Mouse (Mus musculus) limb, embryonic 10.5 days (tissue): ENCODE measurements around the gene Rsu1. TPM values are rescaled to one million over a fixed set of nuclear protein-coding genes. Genes with fewer than 3 reads are reported as not detected.

Source experiments
- DNase-seq: peaks from one replicate; pipeline ENCODE4 v3.0.0-alpha.2; 2017; ENCODE audit warnings: low spot score
- H3K27ac ChIP-seq: fragments of 300-500 bp; sonication (generic); 2 replicates; pipeline ENCODE4 v1.5.1; 2016; ENCODE audit warnings: mild to moderate bottlenecking
- H3K27me3 ChIP-seq: fragments of 300-500 bp; sonication (generic); 2 replicates; pipeline ENCODE4 v1.6.1; 2016; ENCODE audit warnings: low read depth, mild to moderate bottlenecking; ENCODE audit not compliant: poor library complexity, severe bottlenecking
- H3K36me3 ChIP-seq: fragments of 300-500 bp; sonication (generic); 2 replicates; pipeline ENCODE4 v1.6.1; 2016; ENCODE audit warnings: mild to moderate bottlenecking, moderate library complexity
- H3K4me1 ChIP-seq: fragments of 300-500 bp; sonication (generic); 2 replicates; pipeline ENCODE4 v1.6.1; 2016
- H3K4me3 ChIP-seq: fragments of 300-500 bp; sonication (generic); 2 replicates; pipeline ENCODE4 v1.5.1; 2016; ENCODE audit warnings: mild to moderate bottlenecking, moderate library complexity
- H3K9me3 ChIP-seq: fragments of 300-500 bp; sonication (generic); replicated peaks from 2 replicates; pipeline ENCODE4 v1.6.1; 2016; ENCODE audit warnings: mild to moderate bottlenecking
- WGBS: fragments of 180-500 bp; shearing (Covaris S2); methylation state at CpG from one replicate; pipeline ENCODE4 v1.1.7; 2016; 5-methylcytosine and 5-hydroxymethylcytosine counted together
- polyA plus RNA-seq: library from polyadenylated mRNA; unstranded; fragments of >200 nt; fragmentation: Nextera tagmentation; extraction: Ambion mirVana; gene quantifications from 2 replicates; pipeline ENCODE4 v1.2.1, GENCODE M21; 2016

The Rsu1 gene
- polyA plus RNA-seq, 1 experiment from 2014 or later, result 79.1 TPM

DNA sequence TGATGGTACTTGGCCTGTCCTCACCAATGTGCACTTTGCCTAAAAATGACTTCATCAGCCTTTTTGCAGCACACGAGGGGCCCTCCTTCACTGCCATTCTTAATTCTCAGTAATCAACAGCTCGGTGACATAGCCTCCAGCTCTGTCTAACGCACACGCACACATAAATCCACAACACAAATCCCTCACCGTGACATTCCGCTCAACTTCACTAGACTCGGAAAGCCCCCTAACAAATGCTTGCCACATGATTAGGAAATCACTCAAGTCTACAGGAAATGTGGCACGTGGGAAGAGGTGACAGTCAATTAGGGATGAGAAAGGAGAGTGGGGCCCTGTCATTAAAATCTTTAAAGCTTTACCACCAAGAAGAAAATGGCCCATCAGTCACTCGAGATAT, 30.5 kb downstream of the Rsu1 start:
- Histone ChIP-seq H3K27me3 (no peaks in the 10 kb centered on the region), H3K9me3 (no peaks in the 10 kb centered on the region), H3K4me3 (no peak overlapping the region), H3K4me1 (peaks cover 5% of the 10 kb centered on the region; the same call in 1 of the 2 replicates), H3K36me3 (peaks cover 4% of the 10 kb centered on the region; the same call in 1 of the 2 replicates), H3K27ac (no peak overlapping the region)
- WGBS, result 46% methylated on average over 9 of the region's 9 CpGs
- DNase-seq, result no peak

DNA sequence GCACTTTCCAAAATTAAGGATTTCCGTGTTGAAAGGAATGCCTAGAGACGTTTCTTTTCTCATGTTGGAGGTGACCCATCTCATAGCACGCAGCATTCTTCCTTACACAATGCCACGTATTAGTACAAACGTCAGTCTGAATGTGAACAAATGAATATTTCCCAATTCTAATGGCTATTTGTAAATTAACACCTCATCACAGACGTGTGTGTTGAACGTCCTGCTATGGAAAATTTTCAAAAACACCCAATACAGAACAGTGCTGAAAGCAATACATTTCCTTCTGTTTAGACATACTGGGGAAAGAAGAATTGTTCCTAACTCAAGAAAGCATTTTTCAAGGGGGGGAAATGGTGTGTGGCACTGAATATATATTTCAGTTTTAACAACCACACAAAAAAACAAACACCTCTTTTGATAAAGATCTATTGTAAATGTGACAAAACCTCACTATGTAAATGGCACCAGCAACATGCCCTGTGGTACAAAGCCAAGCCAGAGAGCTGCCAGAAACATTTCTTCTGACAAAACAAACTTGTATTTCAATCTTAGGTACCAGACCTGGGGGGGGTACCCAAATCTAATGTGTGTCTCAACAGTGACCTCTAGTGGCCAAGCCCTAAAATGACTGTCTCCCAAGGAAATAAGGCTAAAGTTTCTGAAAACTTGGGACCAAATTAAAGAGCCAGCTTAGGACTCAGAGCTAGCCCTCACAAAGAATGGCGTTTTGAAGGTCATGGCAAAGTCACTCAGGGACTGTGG, 33.9 kb downstream of the Rsu1 start:
- Histone ChIP-seq H3K9me3 (no peaks in the 10 kb centered on the region), H3K27ac (no peak overlapping the region), H3K4me3 (no peak overlapping the region), H3K36me3 (no peaks in the 10 kb centered on the region), H3K27me3 (no peaks in the 10 kb centered on the region), H3K4me1 (peaks cover 36% of the 10 kb centered on the region)
- DNase-seq, result peak; percentile 50
- WGBS, result 66% methylated on average over 8 of the region's 8 CpGs

DNA sequence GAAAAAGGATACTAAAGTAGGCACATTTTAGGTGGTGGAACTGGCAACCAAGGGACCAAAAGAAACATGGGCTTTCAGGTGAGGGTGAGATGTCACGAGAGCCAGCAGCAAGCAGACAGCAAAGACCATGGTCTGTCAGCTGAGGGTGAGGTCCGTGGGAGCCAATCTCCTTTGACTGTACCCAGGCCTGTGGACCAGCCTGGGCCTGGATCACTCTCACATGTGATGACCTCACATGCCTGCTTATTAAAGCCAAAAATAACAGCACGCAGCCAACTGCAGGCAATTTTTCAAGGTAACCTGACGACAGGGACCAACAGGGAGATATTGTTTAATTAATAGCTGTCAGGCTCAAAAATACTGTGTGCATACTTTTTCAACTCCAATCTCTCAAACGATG, 35.5 kb downstream of the Rsu1 start:
- no peak for DNase-seq
- 60% methylated on average over 5 of the region's 5 CpGs for WGBS
- H3K4me1 ChIP-seq, result peaks cover 40% of the 10 kb centered on the region
- H3K27ac ChIP-seq, result no peak overlapping the region
- no peaks in the 10 kb centered on the region for H3K9me3 ChIP-seq
- H3K4me3 ChIP-seq, result no peak overlapping the region
- no peaks in the 10 kb centered on the region for H3K36me3 ChIP-seq
- H3K27me3 ChIP-seq, result no peaks in the 10 kb centered on the region

DNA sequence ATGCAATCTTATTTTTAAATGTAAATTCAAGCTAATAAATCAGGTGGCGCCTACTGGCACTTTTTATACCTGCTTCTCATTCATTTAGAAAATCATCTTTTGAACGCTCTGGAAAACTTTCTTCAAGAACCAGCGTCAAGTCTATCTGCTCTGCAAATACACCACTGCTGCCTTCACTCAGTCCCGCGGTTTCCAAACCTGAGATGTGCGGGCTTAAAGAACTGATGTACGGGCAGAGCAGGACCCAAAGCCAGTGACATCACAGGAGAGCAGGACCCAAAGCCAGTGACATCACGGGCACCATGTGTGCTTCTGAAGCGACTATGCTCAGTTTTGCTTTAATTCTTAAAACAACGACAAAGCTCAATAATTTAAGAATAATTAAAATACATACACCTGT, 36.4 kb downstream of the Rsu1 start:
- Histone ChIP-seq H3K4me3 (no peak overlapping the region), H3K36me3 (no peaks in the 10 kb centered on the region), H3K4me1 (peaks cover 38% of the 10 kb centered on the region), H3K27me3 (no peaks in the 10 kb centered on the region), H3K9me3 (no peaks in the 10 kb centered on the region), H3K27ac (no peak overlapping the region)
- 90% methylated on average over 10 of the region's 10 CpGs for WGBS
- DNase-seq, result no peak

DNA sequence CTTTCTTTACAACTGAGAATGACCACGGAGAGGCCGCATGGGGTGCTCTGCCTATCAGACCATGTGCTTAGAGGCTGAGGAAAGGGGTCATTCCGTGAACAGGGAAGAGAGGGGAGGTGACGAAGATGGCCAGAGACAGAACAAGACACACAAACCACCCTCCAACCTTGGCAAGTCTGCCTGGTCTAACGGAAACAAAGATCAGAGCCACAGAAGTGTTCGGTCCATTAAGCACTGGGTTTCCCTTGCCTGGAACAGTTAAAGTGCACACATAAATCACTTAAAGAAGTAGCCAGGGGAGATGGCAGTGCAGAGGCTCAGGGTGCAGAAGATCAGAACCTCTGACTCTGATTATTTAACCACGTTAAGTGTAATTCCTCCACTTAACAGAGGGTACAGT, 37.3 kb downstream of the Rsu1 start:
- Histone ChIP-seq H3K27me3 (no peaks in the 10 kb centered on the region), H3K27ac (peak overlapping the region; percentile 59), H3K36me3 (no peaks in the 10 kb centered on the region), H3K9me3 (no peaks in the 10 kb centered on the region), H3K4me3 (no peak overlapping the region), H3K4me1 (peaks cover 38% of the 10 kb centered on the region)
- peak; percentile 33 for DNase-seq
- 23% methylated on average over 7 of the region's 7 CpGs for WGBS

DNA sequence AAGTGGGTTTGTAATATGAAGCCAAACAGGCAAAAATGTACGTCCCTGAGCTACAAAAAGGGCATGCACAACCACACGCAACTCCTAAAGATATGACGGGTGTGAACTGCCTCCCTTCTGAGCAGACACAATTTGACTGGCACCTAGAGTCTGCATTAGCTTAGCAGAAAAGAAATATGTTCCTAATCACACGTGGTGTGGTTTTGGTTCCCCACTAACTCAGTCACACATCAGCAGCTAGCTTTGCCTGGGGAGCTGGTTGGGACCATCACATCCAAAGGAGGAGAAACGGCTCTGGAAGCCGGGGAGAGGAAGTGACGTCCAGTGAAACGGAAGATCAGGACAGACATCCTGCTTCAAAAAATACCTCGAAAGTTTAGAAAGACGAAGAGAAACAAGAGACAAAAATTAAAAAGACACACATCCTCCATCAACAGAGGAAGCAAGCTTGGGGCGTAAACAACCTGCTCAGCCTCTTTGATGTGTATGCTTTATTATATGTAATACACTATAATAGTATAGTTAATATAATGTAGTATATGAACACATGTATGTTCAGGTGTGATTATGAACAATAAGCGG, 37.9 kb downstream of the Rsu1 start:
- Histone ChIP-seq H3K4me3 (no peak overlapping the region), H3K4me1 (peaks cover 38% of the 10 kb centered on the region), H3K36me3 (no peaks in the 10 kb centered on the region), H3K27ac (peak overlapping the region; percentile 58; the same call in 1 of the 2 replicates), H3K27me3 (no peaks in the 10 kb centered on the region), H3K9me3 (no peaks in the 10 kb centered on the region)
- WGBS, result 63% methylated on average over 12 of the region's 12 CpGs
- peak; percentile 40 for DNase-seq

DNA sequence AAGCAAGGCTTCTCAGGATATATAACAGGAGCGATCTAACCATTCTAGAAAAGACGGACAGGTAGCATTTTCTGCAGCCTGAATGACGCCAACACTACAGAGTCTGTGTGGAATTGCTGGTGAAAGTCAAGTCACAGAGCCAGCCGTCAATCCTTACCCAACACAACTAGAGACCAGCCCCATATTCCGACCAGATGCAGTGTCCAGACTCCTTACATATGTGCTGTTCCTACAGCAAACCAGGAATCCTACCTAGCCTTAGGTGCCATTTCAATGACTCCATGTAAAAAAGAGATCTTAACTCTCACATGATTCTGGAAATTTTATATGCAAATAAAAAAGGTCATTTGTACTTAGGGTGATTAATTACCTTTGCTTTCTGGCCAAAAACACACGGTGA, 38.9 kb downstream of the Rsu1 start:
- Histone ChIP-seq H3K4me1 (peaks cover 38% of the 10 kb centered on the region), H3K9me3 (no peaks in the 10 kb centered on the region), H3K27me3 (no peaks in the 10 kb centered on the region), H3K36me3 (no peaks in the 10 kb centered on the region), H3K4me3 (no peak overlapping the region), H3K27ac (no peak overlapping the region)
- WGBS, result 74% methylated on average over 6 of the region's 6 CpGs
- DNase-seq, result peak; percentile 29

DNA sequence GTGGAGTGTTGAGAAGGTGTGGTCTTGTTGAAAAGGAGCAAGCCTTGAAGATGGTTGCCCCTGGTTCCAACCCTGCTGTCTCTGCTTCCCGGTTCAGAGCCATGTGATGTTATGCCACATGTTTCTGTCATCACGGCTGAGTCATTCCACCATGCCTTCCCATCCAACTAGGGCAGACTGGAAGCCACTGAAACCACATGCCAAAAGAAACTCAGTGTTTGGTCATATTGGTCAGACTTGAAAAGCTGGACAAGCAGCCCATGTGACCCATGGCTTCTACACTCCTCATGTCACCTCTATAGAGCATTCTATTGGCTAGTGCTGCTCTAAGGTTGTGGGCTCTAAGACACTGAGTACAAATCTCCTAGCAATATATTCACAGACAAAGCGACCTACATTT, 41.5 kb downstream of the Rsu1 start:
- H3K27me3 ChIP-seq, result no peaks in the 10 kb centered on the region
- H3K9me3 ChIP-seq, result no peaks in the 10 kb centered on the region
- 94% methylated on average over 3 of the region's 3 CpGs for WGBS
- H3K27ac ChIP-seq, result no peak overlapping the region
- no peak overlapping the region for H3K4me3 ChIP-seq
- H3K36me3 ChIP-seq, result no peaks in the 10 kb centered on the region
- H3K4me1 ChIP-seq, result peaks cover 29% of the 10 kb centered on the region
- no peak for DNase-seq

DNA sequence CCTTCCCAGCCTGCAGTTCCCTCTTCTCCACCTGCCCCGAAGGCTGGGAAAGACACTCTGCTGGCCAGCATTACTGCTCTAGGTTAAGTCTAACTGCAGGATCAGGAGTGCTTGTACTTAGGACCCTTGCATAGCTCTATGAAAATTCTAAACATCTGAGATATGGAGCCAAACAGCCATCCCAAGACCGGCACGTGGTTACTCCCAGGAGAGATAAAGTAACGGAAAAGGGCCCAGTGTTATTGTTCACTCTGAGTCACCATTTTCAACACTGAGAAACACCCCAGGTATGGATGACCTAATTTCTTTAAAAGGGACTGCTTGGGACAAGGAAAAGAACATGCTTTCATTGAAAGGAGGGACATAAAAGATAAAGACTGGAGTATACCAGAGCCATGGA, 45.2 kb downstream of the Rsu1 start:
- 92% methylated on average over 4 of the region's 4 CpGs for WGBS
- Histone ChIP-seq H3K27ac (no peak overlapping the region), H3K9me3 (no peaks in the 10 kb centered on the region), H3K27me3 (no peaks in the 10 kb centered on the region), H3K4me1 (no peaks in the 10 kb centered on the region), H3K36me3 (no peaks in the 10 kb centered on the region), H3K4me3 (no peak overlapping the region)
- DNase-seq, result no peak

DNA sequence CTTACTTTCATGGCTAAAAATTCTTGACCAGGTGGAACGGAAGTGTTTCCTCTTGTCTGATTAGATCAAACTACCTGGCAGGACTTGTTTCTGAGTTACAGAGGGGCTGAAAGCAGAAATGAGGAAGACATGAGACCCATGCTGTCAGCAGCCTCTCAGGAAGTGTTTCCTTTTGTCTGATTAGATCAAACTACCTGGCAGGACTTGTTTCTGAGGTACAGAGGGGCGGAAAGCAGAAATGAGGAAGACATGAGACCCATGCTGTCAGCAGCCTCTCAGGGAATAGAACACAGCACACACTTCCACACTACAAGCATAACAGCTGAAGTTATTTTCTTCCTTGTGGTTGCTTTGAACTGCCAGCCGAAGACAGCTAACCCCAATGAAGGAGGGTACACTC, 46.7 kb downstream of the Rsu1 start:
- Histone ChIP-seq H3K4me3 (no peak overlapping the region), H3K4me1 (no peaks in the 10 kb centered on the region), H3K36me3 (no peaks in the 10 kb centered on the region), H3K27me3 (no peaks in the 10 kb centered on the region), H3K9me3 (no peaks in the 10 kb centered on the region), H3K27ac (no peak overlapping the region)
- no peak for DNase-seq
- WGBS, result 93% methylated on average over 3 of the region's 3 CpGs

DNA sequence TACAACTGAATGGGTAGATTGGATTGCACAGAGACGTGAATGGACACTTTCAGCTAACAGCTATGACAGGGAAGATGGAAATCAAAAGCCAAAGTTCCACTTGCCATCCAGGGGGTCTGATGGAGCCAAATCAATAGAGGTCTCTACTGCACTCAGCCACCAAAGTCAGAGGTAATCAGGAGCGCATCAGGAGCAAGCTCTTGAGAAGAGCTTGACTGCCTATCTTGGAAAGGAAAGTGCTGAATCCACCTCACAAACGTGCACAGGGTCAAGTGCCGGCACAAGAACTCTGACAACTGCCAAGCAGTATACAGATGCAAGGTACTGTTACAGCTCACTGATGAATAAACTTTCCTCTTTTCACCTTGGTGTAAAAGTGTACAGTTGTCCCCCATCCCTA, 47.8 kb downstream of the Rsu1 start:
- Histone ChIP-seq H3K9me3 (no peaks in the 10 kb centered on the region), H3K4me1 (no peaks in the 10 kb centered on the region), H3K27me3 (no peaks in the 10 kb centered on the region), H3K27ac (no peak overlapping the region), H3K36me3 (no peaks in the 10 kb centered on the region), H3K4me3 (no peak overlapping the region)
- DNase-seq, result no peak
- WGBS, result 89% methylated on average over 4 of the region's 4 CpGs

DNA sequence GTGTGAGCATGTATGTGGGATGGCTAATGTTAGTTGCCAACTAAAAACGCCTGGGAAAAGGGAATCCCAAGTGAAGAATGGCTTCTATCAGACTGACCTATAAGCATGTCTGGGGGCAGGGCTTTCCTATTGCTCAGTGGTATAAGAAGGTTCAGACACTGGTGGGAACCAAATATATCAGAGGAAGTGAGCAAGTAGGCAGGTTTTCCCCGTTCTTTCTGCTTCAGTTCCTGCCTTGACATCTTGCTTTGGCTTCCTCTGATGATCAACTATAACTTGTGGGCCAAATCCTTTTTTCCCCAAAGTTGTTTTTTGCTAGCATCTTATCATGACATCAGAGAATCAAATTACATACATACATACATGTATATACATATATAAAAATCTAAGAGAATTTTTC, 51.1 kb downstream of the Rsu1 start:
- DNase-seq, result no peak
- Histone ChIP-seq H3K27me3 (no peaks in the 10 kb centered on the region), H3K4me1 (no peaks in the 10 kb centered on the region), H3K36me3 (peaks cover 10% of the 10 kb centered on the region), H3K4me3 (no peak overlapping the region), H3K27ac (no peak overlapping the region), H3K9me3 (no peaks in the 10 kb centered on the region)
- WGBS, result 76% methylated on average over 2 of the region's 2 CpGs

DNA sequence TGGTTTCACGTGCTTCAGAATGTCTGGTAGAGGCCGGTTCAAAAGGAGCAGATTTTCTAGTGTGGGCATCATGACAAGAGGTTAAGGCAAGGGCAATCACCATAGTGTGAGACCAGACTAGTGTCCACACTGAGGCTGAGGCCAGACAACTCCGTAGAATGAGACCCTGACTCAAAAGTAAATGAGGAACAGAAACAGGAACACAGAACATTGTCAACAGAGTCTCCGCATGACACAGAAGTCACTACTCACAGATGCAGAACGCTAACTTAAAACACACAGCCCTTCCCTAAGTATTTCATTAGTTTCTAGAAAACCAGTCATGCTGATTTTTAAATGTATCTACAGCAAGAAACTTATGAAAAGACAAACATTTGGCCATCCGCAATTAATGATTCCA, 53.1 kb downstream of the Rsu1 start:
- 62% methylated on average over 6 of the region's 6 CpGs for WGBS
- peaks cover 15% of the 10 kb centered on the region for H3K36me3 ChIP-seq
- no peak overlapping the region for H3K27ac ChIP-seq
- H3K9me3 ChIP-seq, result no peaks in the 10 kb centered on the region
- no peak for DNase-seq
- no peaks in the 10 kb centered on the region for H3K4me1 ChIP-seq
- H3K4me3 ChIP-seq, result no peak overlapping the region
- no peaks in the 10 kb centered on the region for H3K27me3 ChIP-seq
